Mouse (Mus musculus) spleen, adult 2 months (tissue): ENCODE results near the gene Abcc2.

Experiments
- CTCF ChIP-seq: fragments of 200-500 bp; IDR thresholded peaks from 2 replicates; pipeline ENCODE4 v1.5.1; 2011; ENCODE audit warnings: mild to moderate bottlenecking, inconsistent platforms; ENCODE audit not compliant: insufficient read depth, insufficient read length, insufficient replicate concordance; ENCODE audit errors: extremely low read depth
- POLR2A ChIP-seq: fragments of 200-500 bp; IDR thresholded peaks from 2 replicates; pipeline ENCODE4 v1.6.1; 2011; ENCODE audit warnings: low read depth, low read length, inconsistent platforms

- no peak for TF ChIP-seq CTCF
- TF ChIP-seq POLR2A, result no peak
These were observed 31.3 kb downstream of the Abcc2 start for GRCm38 (mm10) chr19:43813315-43813714.
